Mouse (Mus musculus) E14TG2a.4 (cell line): Measurements from ENCODE around the gene Tfap4.

Source experiments
- CTCF ChIP-seq: conservative IDR thresholded peaks from 2 replicates; pipeline ENCODE4 v1.5.1; 2014; ENCODE audit warnings: low read length
- NANOG ChIP-seq: IDR thresholded peaks from 2 replicates; pipeline ENCODE4 v1.6.1; 2014; ENCODE audit warnings: borderline replicate concordance, low read length, mixed read lengths
- POU5F1 ChIP-seq: IDR thresholded peaks from 2 replicates; pipeline ENCODE4 v1.6.1; 2014; ENCODE audit warnings: low read length, borderline replicate concordance

DNA sequence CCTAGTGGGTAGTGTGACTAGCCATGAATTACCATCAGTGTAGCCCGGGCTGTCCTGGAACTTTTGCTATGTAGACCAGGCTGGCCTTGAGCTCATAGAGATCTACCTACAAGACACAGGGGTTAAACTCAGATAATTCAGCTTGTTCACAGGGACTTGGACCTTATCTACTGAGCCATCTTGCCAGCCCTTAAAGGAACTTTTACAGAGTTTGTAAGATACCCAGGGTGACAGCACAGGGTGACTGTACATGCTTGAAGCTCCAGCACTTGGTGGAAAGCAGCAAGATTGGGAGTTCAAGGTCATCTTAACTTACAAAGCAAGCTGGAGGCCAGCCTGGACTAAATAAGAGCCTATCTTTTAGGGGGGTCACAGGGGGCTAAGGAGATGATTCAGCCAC is 4.1 kb downstream of the Tfap4 start:
- TF ChIP-seq CTCF (no peak), NANOG (no peak), POU5F1 (no peak)
